Mouse (Mus musculus) liver, adult 2 months (tissue): ENCODE data around the gene Bcl11a. TPM values are rescaled to one million over a fixed set of nuclear protein-coding genes. Genes with fewer than 3 reads are reported as not detected.
A peak's percentile ranks its signal among the peaks of the same experiment; 100 is the strongest.

Experiments used
- DNase-seq: peaks from one replicate; pipeline ENCODE4 v3.0.0-alpha.2; 2011; ENCODE audit warnings: low read depth, low spot score; ENCODE audit errors: extremely low read depth
- H3K27ac ChIP-seq: fragments of 200-500 bp; replicated peaks from 2 replicates; pipeline ENCODE4 v1.5.1; 2012; ENCODE audit warnings: low read depth, mild to moderate bottlenecking, control low read depth, inconsistent platforms, low read length; ENCODE audit not compliant: insufficient read depth
- H3K27me3 ChIP-seq: fragments of 200-500 bp; 2 replicates; pipeline ENCODE4 v1.6.1; 2012; ENCODE audit warnings: mild to moderate bottlenecking, moderate library complexity, low read length, inconsistent platforms; ENCODE audit not compliant: control insufficient read depth, insufficient read depth
- H3K36me3 ChIP-seq: fragments of 200-500 bp; 2 replicates; pipeline ENCODE4 v1.6.1; 2012; ENCODE audit warnings: low read length, inconsistent platforms; ENCODE audit not compliant: control insufficient read depth, insufficient read depth
- H3K4me1 ChIP-seq: fragments of 200-500 bp; 2 replicates; pipeline ENCODE4 v1.6.1; 2011; ENCODE audit warnings: low read length; ENCODE audit not compliant: control insufficient read depth, insufficient read depth
- H3K4me3 ChIP-seq: fragments of 200-500 bp; 2 replicates; pipeline ENCODE4 v1.5.1; 2011; ENCODE audit warnings: low read depth, mild to moderate bottlenecking, control low read depth, low read length, moderate library complexity; ENCODE audit not compliant: insufficient read depth
- H3K79me2 ChIP-seq: fragments of 200-500 bp; 2 replicates; pipeline ENCODE4 v1.6.1; 2012; ENCODE audit warnings: inconsistent platforms, mild to moderate bottlenecking, low read length, moderate library complexity; ENCODE audit not compliant: control insufficient read depth, insufficient read depth
- H3K9ac ChIP-seq: fragments of 200-500 bp; 2 replicates; pipeline ENCODE4 v1.6.1; 2012; ENCODE audit warnings: low read depth, mild to moderate bottlenecking, control low read depth, inconsistent platforms, low read length
- CTCF ChIP-seq: fragments of 200-500 bp; IDR thresholded peaks from 2 replicates; pipeline ENCODE4 v1.5.1; 2011; ENCODE audit warnings: low read depth, low read length, control low read depth
- POLR2A ChIP-seq: fragments of 200-500 bp; IDR thresholded peaks from 2 replicates; pipeline ENCODE4 v1.6.1; 2011; ENCODE audit warnings: low read length, control low read depth; ENCODE audit not compliant: insufficient read depth; ENCODE audit errors: extremely low read depth
- WGBS: fragments of 180-500 bp; shearing (Covaris S2); methylation state at CpG from one replicate; pipeline ENCODE4 v1.1.7; 2018; 5-methylcytosine and 5-hydroxymethylcytosine counted together
- polyA plus RNA-seq: library from polyadenylated mRNA; depleted of rRNA; stranded (reverse); fragments of >200 nt; gene quantifications from 2 replicates; pipeline ENCODE4 v1.2.3, GENCODE M21; 2012; rRNA removed
- total RNA-seq: library from RNA; depleted of rRNA; stranded (reverse); fragments of >200 nt; gene quantifications from 2 replicates; pipeline ENCODE4 v1.2.3, GENCODE M21; 2014; rRNA removed

Bcl11a gene
- total RNA-seq: 0.09 and 0.27 TPM in 2 replicates
- polyA plus RNA-seq: 0.05 and 0.13 TPM in 2 replicates

GRCm38 (mm10) chr11:24077795-24078705 is at the start of gene Bcl11a:
Gene Bcl11a (plus strand): TSS chr11:24078056.
- Histone ChIP-seq H3K27ac (no peak within 1 kb of the TSS), H3K27me3 (peaks cover 36% of the 10 kb centered on the region), H3K79me2 (no peaks in the 10 kb centered on the region), H3K9ac (no peak within 1 kb of the TSS), H3K4me1 (peaks cover 11% of the 10 kb centered on the region), H3K4me3 (peak within 1 kb of the TSS; percentile 59; the same call in 1 of the 2 replicates), H3K36me3 (no peaks in the 10 kb centered on the region)
- no peak for DNase-seq
- TF ChIP-seq CTCF (no peak), POLR2A (no peak)
- 2% methylated on average over 44 of the region's 51 CpGs for WGBS

GRCm38 (mm10) chr11:24044025-24044424 is 33.8 kb upstream of the Bcl11a start:
- 71% methylated on average over 6 of the region's 6 CpGs for WGBS
- Histone ChIP-seq H3K4me1 (no peaks in the 10 kb centered on the region), H3K4me3 (no peak overlapping the region), H3K9ac (no peak overlapping the region), H3K27me3 (no peaks in the 10 kb centered on the region), H3K79me2 (no peaks in the 10 kb centered on the region), H3K27ac (no peak overlapping the region), H3K36me3 (no peaks in the 10 kb centered on the region)
- TF ChIP-seq POLR2A: no peak
- no peak for TF ChIP-seq CTCF
- DNase-seq: no peak

- peak overlapping the region; percentile 37 for H3K4me3 ChIP-seq
- H3K27me3 ChIP-seq: 0 out of 2 replicates have a peak, but pooled peaks cover 2% of the 10 kb centered on the region
- WGBS: 5% methylated on average over 28 of the region's 28 CpGs
- peak; percentile 4 for DNase-seq
- TF ChIP-seq POLR2A (no peak), CTCF (peak; percentile 95)
- H3K4me1 ChIP-seq: no peaks in the 10 kb centered on the region
- H3K27ac ChIP-seq: no peak overlapping the region
- peak overlapping the region; percentile 30; the same call in 1 of the 2 replicates for H3K9ac ChIP-seq
- H3K79me2 ChIP-seq: no peaks in the 10 kb centered on the region
- no peaks in the 10 kb centered on the region for H3K36me3 ChIP-seq
These were observed 28.4 kb upstream of the Bcl11a start for GRCm38 (mm10) chr11:24049226-24050031.

GRCm38 (mm10) chr11:24050032-24050757 is 27.7 kb upstream of the Bcl11a start:
- TF ChIP-seq CTCF (no peak), POLR2A (no peak)
- Histone ChIP-seq H3K4me3 (no peak overlapping the region), H3K4me1 (no peaks in the 10 kb centered on the region), H3K36me3 (no peaks in the 10 kb centered on the region), H3K27ac (no peak overlapping the region), H3K27me3 (0 out of 2 replicates have a peak, but pooled peaks cover 2% of the 10 kb centered on the region), H3K9ac (no peak overlapping the region), H3K79me2 (no peaks in the 10 kb centered on the region)
- no peak for DNase-seq
- WGBS: 68% methylated on average over 11 of the region's 11 CpGs

GRCm38 (mm10) chr11:24052882-24053281 is 25.0 kb upstream of the Bcl11a start:
- Histone ChIP-seq H3K4me3 (no peak overlapping the region), H3K27me3 (0 out of 2 replicates have a peak, but pooled peaks cover 2% of the 10 kb centered on the region), H3K36me3 (no peaks in the 10 kb centered on the region), H3K27ac (no peak overlapping the region), H3K4me1 (no peaks in the 10 kb centered on the region), H3K9ac (no peak overlapping the region), H3K79me2 (no peaks in the 10 kb centered on the region)
- WGBS: 64% methylated on average over 6 of the region's 6 CpGs
- DNase-seq: no peak
- no peak for TF ChIP-seq POLR2A
- no peak for TF ChIP-seq CTCF
